Mouse (Mus musculus) cerebellum, adult (tissue): ENCODE data around the gene Sspn.

Source experiments
- ATAC-seq: cut with Nextera tagmentation; 2 replicates; pipeline ENCODE4 v1.9.2; 2017; ENCODE audit warnings: mild to moderate bottlenecking, moderate library complexity, mixed read lengths; ENCODE audit not compliant: insufficient number of reproducible peaks, low FRiP score, low TSS enrichment

Sspn gene

DNA sequence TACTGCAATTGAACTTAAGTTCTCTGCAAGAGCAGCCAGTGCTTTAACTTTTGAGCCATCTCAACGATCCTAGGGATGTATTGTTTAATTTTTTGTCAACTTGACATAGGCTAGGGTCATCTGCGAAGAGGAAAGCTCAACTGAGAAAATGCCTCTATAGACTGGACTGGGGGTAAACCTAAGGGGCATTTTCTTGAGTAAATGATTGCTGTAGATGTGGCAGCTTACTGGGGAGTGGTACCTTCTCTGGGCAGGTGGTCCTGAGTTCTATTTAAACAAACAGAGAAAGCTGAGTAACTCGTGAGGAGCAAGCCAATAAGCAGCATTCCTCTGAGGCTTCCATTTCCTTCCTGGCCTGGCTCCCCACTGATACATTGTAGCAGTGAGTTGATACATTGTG is at the start of gene Sspn:
Gene Sspn, plus strand, starts transcription at position 301 of the 400 bp plus-strand sequence.
- ATAC-seq, result no peak

GRCm38 (mm10) chr6:145883010-145883409 is 48.4 kb upstream of the Sspn start:
- no peak for ATAC-seq

DNA sequence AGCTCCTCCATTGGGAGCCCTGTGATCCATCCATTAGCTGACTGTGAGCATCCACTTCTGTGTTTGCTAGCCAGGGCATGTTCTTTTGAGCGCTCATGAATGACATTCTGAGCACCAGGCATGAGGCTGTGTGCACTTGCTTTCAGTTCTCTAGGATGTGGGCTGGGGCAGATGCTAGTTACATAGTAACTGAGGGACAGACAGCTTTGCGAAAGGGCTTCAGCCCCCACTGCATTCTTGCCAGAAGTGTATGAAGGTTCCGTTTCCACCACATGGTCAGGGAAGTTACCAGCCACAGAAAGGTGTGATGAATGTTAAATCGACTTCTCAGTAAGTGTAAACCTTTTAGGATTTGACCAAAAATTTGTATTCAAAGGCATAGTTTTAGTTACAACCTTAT is 47.8 kb upstream of the Sspn start:
- no peak for ATAC-seq

DNA sequence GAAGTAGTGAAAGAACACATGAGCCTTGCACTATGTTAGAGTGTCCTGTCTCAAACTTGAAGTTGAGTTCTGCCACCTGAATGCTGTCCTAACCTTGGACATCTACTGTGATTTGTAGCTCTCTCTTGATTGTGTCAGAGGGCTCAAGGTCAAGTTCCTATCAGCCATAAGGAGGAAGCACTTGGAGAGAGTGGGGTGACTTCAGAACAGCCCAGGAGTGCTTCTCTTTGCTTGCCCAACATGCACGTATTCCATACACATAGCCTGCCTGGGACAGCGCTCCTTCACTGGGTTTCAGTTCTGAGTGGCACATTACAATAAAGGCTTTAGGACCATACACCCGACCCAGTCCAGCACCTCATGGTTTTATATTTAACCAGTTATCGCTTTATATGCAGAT is 46.4 kb upstream of the Sspn start:
- no peak for ATAC-seq

DNA sequence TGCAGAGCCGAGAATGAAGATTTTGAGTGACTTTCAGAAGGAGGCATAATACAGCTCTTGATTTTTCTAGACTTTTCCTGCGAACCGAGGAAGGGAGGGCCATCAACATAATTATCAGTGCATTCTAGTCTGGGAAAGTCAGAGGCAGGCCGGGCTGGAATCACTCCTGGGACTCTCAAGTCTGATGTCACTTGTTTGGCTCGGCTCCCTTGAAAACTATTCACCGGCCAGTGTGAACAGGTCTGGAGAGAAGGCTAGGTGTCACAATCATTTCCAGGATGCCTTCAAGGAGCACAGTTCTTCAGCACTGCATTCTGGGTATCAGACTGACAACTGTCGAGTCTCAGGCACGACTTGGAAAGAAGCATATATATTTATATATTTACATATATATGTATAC is 45.2 kb upstream of the Sspn start:
- no peak for ATAC-seq

- ATAC-seq, result no peak
Observed at GRCm38 (mm10) chr6:145887719-145888118, 43.7 kb upstream of the Sspn start.

GRCm38 (mm10) chr6:145891951-145892350 is 39.5 kb upstream of the Sspn start:
- ATAC-seq, result no peak

- no peak for ATAC-seq
Observed at GRCm38 (mm10) chr6:145892381-145893265, 38.8 kb upstream of the Sspn start.

DNA sequence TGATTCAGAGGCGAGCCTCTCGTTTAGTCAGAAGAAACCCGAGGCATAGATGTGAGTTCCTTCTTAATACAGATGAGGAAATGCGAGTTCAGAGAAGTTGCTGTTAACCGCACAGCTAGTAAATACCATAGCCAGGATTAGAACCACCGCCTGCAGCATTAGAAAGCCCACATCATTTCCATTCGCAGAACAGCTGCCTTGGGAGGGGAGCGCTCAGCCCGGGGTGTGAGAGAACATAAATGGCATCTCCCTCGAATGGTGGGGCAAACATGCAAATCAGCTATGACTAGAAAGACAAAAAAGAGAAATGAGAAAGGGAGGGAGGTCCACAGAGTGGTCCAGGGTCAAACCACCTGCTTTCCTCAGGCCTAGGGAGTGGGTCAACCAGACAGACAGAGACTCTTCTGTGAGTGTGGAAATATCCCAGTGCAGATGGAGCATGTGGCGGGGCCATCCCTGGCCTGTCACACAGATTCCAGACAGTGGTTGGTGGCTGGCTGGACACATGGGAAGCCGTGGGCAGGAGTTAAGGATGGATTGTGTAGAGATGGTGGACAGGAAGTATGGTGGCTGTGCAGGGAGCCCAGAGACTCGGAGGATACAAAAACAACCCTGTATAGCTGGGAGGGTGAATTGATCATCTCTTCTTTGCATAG is 37.9 kb upstream of the Sspn start:
- no peak for ATAC-seq

- no peak for ATAC-seq
Observed at GRCm38 (mm10) chr6:145894669-145895342, 36.6 kb upstream of the Sspn start.

GRCm38 (mm10) chr6:145904169-145904568 is 27.3 kb upstream of the Sspn start:
- ATAC-seq, result peak; percentile 64; the same call in 1 of the 2 replicates

GRCm38 (mm10) chr6:145904616-145905015 is 26.8 kb upstream of the Sspn start:
- no peak for ATAC-seq

- no peak for ATAC-seq
Observed at GRCm38 (mm10) chr6:145906096-145906890, 25.1 kb upstream of the Sspn start.

DNA sequence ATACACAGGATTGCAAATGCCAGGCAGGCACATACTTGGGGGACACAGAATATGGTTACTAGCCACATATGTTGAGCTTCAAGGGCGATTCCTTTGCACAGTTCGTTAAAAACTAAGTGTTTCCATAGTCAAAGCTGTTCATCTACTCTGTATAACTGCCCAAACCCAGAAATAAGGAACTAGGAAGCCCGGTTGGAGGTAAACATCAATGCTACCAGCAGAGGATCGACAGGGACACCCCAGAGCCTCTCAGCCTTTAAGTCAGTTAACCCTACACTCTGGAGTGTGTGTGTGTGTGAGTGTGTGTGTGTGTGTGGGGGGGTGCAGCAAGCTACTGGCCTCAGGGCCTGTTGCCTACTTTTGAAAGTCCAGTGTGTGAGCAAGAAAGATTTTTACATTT is 21.5 kb upstream of the Sspn start:
- no peak for ATAC-seq

DNA sequence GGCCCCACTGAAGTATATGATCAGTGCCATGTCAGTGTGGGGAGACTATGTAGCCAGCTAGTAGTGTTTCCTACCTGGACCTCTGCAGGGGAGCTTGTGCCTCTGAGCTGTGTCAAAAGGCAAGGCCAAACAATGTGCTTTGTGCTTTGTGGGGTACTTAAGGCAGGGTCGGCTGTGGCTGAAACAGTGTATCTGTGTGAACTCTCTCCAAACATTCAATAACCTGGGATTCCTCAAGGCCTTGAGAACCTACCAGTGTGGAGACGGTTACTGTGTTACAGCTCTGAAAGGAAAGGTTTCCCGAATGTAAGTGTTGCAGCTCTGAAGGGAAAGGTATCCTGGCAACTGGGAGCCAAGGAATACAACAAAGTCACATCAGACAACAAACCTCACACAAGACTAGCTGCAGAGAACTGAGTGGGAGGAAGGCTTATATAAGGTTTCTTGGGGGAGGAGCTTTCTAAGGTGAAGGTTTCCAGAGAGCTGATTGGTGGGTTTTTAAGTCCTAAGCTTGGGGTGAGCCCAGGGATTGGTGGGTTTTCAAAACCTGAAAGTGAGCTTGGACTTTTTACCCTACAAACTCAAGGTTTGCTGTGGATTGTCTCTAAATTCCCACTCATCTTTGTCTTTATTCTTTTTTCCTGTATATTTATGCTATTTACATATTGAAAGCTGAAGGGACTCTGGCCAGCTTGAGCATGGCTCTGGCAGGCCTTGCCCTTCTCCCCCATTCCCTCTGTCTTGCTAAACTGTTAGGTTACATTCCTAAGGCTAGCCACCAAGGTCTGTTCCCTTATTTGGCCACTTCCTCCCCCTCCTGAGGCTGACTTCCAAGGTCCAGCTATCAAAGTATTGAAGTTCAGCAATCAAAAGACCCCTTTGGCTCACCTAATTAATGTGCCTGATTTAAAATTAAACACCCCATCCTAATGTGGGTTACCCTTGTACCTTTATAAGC is 20.7 kb upstream of the Sspn start:
- ATAC-seq, result no peak

DNA sequence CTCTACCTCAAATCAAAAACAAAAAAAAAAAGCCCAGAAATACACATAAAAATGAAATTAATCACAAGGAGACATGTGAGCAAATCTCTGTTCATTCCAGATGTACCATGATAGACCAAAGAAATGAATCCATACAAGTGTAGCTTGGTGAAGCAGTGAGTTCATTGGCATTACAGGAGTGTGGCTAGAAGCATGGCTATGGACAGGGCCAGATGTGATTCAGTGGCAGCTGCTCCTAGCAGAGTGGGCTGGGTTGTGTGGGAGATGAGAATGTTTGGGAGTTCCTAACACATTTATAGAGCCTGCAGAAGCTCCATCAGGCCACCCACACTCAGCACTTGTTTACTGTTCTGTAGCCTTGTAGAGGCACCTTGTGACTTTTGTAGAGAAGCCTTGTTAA is 19.2 kb upstream of the Sspn start:
- ATAC-seq, result no peak

- ATAC-seq, result no peak
Observed at GRCm38 (mm10) chr6:145915435-145915834, 16.0 kb upstream of the Sspn start.

DNA sequence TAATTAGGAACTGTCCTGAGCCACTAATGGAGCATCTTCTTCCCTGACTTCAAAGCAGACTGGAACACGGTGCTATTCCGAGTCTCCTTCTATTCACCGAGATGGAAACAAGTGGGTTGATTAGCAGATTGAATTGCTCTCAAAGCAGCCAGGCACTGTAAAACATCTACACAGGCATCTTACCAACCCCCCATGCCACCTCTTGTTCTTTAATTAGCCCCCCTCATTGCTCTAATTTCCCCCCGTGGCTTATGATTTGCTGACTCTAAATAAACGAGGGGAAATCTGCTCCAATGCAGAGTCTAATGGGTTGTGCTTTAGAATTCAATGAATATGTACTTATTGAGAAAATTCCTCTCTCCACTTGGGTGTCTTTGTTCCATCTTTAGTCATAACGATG is 15.0 kb upstream of the Sspn start:
- no peak for ATAC-seq

GRCm38 (mm10) chr6:145918236-145918635 is 13.2 kb upstream of the Sspn start:
- no peak for ATAC-seq
